Mouse (Mus musculus) bone marrow macrophage, adult 2 months (primary cell): ENCODE measurements at regions not wholly inside any gene's neighbourhood (a gene's known extent, or its start where the extent isn't known, plus 50 kb on each side); places are given as distances from the start of the nearest gene placed in this dataset.

Source experiments
- CTCF ChIP-seq: IDR thresholded peaks from 2 replicates; pipeline ENCODE4 v1.5.1; 2012; ENCODE audit warnings: low read depth, mild to moderate bottlenecking, low read length, moderate library complexity
- POLR2A ChIP-seq: IDR thresholded peaks from 2 replicates; pipeline ENCODE4 v1.6.1; 2012; ENCODE audit warnings: mild to moderate bottlenecking, low read depth, low read length, borderline replicate concordance

GRCm38 (mm10) chr9:113156707-113157106, 551.4 kb downstream of the Pdcd6ip start:
- no peak for TF ChIP-seq CTCF
- no peak for TF ChIP-seq POLR2A
